Mouse (Mus musculus) frontal cortex, postnatal 36 days (tissue): Measurements from ENCODE around the gene Atp6v0a1.

Experiments used
- DNase-seq, 2 experiments: peaks; one replicate each; pipeline ENCODE4 v3.0.0; 2022; ENCODE audit warnings: low spot score in 2 of 2

The Atp6v0a1 gene

DNA sequence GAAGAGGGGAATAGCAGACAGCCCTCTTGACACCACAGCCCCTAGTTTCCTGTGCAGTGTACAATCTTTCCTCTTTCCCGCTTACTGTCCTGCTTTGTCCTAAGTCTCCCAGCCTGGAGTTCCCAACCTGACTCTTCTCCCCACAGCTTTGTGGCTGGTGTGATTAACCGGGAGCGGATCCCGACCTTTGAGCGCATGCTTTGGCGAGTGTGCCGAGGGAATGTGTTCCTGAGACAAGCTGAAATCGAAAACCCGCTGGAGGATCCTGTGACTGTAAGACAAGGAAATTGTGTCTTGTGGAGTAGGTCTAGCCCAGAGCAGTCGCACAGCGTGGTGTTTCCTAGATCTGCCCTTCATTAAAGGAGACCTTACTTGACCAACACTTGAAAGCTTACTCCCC, 17.9 kb downstream of the Atp6v0a1 start:
- DNase-seq = no peak

DNA sequence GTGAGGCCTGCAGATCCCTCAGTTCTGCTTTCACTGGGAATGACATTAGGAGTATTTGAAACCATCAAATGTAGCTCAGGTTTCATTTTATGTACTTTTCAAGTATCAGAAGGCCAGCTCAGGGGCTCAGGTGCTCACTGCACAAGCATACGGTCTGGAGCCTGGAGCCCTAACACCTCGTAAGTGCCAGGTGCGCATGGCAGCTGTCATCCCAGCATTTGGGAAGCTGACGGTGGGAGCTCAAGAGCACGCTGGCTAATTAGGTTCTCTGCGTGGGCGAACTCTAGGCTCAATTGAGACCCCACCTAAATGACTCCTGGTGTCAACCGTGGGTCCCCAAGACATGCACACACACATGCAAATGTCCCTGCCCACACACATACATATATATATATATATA, 20.1 kb downstream of the Atp6v0a1 start:
- no peak for DNase-seq

DNA sequence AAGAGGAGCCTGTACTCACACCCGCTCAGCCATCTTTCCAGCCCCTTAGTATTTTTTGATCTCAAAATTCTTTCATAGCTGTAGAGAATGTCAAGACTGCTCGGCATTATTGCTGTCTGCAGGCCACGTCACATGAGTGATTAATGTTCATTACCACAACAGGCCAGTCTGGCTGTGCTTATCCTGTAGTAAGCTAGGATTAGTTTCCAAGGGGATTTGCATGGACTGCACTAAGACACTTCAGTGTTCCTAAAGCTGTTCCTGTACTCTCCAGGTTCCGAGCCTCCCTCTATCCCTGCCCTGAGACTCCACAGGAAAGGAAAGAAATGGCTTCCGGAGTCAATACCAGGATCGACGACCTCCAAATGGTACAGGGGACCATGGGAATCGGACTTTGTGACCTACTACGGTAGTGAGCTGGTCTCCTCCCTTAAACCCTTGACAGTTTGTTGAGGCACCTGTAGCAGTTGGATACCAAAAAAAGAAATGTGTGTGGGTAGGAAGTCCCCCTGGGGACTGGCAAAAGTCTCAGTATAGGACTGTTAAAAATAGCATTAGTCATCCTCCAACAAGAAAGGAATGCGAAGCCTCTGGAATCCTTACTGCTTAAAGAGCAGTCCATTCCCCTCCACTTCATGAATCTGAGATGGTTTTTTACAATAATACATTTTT, 21.0 kb downstream of the Atp6v0a1 start:
- no peak for DNase-seq

DNA sequence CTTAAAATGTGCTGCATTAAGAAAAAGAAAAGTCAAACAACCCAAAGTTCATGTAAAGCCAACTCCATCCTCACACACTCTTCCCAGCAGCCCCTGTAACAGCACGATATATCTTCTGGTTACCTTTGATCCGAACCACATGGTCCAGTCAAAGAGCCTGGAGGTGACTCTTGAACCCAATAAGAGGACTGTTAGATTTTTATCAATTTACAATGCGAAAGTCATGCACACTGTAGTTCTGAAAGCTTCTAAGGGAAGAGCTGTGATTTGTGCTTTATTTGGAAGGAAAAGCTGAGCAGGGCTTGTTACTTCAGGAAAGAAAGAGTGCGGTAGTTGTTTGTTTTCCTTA, 21.5 kb downstream of the Atp6v0a1 start:
- DNase-seq = no peak

DNA sequence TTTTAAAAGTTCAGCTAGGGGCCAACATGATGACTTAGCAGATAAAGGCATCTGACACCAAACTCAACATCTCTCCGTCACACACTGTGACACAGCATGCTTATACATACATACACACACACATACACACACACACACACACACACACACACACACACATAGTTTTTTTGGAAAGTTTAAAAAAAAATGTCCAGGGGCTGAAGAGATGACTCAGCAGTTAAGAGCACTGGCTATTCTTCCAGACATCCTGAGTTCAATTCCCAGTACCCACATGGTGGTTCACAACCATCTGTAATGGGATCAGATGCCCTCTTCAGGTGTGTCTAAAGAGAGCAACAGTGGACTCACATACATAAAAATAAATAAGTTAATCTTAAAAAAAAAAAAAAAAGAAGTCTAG, 22.2 kb downstream of the Atp6v0a1 start:
- no peak for DNase-seq

DNA sequence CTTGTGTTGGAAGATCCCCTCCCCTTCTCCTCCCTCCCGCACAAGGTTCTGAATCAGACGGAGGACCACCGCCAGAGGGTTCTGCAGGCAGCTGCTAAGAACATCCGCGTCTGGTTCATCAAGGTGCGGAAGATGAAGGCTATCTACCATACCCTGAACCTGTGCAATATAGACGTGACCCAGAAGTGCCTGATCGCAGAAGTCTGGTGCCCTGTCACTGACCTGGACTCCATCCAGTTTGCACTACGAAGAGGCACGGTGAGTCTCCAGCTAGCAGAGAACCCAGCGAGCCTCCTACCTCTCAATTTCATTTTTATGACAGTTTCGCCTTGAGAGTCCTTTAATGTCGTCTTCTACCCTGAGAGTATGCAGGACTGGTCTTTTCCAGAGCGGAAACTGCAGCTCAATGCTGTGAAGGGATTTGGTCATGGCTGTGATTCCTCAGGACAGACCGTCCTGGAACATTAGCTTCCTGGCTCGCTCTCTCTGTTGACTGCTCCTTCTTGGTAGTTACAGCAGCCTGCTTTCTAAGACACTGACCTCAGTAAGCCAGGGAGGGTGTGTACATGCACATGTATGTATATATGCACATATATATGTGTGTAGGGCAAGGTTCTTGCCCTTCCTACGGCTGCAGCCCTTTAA, 24.7 kb downstream of the Atp6v0a1 start:
- no peak for DNase-seq

DNA sequence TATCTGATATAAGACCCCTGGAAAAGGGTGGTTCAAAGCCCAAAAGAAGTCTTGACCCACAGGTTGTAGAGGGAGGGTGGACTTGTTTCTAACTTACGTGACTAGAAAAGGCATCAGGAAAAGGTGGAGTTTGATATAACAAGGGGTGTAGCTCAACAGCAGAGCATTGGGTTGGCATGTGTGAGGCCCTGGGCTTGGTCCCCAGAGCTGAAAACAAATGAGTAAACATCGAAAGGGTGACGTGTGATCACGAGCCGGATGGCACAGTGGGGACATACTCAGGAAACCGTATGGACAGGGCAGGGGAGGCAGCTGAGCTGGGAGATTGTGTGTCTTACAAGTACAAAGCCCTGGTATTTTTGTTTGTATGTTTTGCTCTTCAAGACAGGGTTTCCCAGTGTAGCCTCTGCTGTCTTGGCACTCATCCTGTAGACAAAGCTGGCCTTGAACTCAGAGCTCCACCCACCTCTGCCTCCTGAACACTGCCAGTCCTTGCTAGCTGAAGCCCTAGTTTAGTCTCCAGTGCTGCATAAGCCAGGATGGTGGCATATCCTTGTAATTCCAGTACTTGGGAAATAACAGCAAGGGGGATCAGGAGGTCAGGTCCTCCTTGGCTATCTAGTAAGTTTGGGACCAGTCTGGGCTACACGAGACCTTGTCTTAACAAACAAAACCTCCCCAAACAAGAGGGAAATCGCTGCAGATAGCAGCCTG, 25.5 kb downstream of the Atp6v0a1 start:
- DNase-seq = no peak

DNA sequence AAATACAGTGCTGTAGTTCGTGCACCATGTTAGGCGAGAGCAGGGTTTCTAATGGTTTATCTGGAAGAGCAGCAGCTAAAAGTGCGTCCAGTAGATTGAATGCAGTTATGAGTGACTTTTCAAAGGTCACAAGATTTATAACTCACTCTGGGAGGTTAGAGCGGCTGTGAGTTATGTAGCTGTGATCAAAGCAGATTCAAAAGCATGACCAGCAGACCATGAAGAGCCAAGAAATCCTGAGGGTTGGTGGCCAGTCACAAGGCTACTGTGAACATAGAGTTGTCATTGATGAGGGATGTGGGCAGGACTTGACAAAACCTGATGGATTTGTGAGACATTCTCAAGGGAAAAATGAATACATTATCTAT, 26.1 kb downstream of the Atp6v0a1 start:
- DNase-seq = no peak

DNA sequence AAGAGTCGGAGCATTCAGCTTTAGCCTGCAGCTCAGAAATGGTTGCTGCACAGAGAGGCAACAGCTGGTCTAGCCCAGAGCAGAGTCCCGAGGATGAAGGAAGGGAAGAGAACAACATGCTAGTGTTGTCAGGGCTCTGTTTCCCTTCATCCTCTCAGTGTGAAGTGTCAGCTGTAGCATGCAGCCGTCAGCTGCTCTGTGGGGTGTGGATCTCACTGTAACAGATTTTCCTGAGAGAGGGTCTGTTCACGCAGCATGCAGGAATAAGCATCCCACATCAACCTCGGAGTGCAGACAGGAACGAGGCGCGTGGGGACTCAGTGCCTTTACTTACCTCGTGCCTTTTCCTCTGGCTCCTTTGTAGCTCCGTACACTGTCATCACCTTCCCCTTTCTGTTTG, 28.5 kb downstream of the Atp6v0a1 start:
- DNase-seq = no peak

DNA sequence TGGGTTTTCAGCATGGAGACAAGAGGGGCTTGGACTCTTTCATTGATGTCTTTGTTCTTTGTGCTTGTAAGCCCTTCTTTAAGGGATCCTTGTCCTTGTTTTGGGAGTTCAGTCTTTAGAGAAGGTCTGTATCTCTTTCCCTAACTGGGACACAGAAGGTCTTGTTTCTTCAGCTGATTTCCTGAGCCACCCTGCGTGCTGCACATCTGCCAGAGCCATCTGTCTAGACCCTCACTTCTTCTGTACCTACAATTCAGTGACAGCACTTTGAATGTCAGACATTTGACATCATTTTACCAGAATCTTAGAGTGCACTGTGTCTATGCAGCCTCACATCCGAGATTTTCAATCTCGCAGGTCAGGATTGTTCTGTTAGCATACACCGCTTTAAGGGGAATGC, 36.6 kb downstream of the Atp6v0a1 start:
- no peak for DNase-seq

DNA sequence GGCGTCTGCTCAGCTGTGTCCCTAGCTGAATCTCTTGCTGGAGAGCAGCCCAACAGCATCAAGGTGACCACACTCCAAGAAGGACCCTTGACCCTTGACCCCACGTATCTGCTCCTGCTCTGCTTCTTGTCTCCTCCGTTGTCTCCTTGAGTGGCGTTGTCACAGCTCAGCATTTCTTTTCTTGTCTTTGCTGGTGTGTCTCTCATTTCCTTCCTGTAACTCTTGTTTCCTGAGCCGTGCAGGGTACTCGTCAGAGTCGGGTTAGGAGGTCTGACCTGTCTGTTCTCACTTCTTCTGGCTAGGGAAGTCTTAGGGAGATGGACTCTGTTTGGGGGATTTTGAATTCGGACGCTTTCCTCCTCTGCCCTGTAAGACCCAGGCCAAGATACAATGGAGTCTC, 37.2 kb downstream of the Atp6v0a1 start:
- no peak for DNase-seq

DNA sequence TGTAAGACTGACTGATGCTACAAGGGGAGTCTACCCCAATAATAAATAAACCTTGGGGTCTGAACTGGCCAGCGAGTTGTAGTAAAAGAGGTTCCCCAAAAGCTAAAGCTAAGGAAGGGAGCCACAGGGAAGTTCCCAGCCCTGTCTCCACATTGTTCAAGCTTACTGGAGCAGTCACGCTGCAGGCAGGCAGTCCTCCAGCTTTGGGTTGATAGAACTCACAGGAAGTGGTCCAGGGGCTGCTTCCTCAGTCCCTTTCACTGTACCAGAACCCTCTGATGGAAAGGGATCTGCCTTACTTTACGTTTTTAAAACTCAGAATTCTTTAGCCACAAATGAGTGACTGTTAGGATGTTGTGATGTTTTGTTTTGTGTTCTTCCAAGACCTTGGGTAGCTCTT, 38.2 kb downstream of the Atp6v0a1 start:
- no peak for DNase-seq

DNA sequence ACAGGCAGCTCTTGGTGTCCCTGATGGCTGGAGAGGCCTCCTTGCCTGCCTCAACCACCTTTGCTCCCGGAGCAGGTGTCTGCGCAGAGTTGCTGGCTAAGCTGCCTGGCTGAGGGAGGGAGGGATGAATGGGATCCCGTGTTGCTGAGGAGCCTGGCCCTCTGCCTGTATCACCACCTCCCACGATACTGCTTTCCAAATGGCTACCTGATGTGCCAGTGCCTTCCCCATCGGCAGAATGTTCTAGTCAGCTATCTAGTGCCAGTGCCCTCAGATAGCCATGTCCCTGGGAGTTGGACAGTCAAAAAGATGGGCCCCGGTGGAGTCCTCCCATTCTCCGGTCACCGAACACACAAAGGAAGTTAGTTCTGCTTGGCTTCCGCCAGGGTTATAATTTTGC, 41.1 kb downstream of the Atp6v0a1 start:
- DNase-seq = no peak

DNA sequence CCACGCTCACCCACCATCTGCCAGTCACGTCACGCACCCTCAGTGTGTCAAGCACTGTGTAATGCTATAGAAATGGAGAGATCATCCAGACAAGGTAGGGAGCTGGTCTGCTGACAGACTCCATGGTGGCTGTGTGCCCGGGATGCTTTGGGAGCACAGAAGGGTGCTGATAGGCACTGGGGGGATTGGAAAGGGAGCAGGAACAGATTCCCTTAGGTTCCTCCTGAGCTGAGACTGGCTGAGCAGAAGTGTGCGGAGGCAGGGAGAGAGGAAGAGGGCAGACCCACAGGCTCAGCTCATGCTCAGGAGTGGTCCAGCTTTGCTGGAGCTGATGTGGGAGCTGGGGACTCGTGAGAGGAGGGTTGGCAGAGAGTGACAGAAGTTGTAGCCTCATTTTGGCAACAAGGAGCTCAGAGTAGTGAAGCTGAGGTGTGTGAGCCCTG, 41.8 kb downstream of the Atp6v0a1 start:
- peak in 1 of 2 experiments; percentile 55 for DNase-seq

DNA sequence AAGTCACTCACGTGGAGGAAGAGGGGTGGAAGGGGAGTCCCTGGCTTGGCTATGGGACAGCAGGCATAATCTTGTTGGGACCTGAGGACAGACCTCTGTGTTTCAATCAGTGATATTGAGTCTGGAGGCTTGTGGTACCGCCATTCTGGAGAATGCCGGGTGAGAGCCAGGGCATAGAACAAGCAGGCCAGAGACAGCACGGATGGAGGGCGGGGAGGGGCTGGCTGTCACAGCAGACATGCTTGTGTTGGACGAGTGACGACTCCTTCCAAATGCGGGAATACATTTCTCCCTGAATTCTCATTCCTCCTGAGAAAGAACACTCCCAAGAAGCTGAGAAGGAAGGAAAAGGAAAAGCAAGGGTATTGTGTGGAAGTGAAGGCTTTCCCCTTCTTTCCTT, 42.4 kb downstream of the Atp6v0a1 start:
- DNase-seq = no peak

DNA sequence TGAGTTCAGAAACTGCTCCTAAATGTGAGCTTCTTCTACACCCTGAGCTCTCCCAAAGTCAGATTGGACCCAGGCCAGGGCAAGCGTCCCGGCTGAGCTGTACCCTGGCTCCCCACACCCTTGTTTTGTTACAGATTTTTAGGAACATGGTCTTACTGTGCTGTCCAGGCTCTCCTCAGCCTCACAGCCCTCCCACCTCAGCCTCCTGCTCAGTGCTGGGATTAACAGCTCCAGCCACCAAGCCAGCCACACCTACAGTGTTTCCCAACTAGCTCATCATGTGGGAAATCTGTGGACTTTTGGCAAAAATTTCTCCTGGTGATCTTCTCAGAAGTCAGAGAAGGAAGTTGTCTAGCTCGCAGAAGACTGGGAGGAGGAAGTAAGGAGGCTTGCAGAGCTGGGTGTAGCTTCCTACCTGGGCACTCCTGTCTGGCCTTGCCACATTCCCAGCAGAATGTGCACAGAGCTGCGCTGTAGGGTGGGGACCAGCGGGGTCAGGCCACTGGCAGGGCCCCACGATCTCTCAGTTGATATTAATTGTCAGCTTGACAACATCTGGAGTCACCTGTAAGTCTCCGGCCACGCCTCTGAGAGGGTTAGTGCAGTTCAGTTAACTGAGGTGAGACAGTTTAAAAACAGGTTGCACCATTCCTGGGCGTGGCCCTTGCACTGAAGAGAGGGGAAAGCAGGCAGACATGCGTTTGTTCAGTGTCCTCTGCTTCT, 43.7 kb downstream of the Atp6v0a1 start:
- no peak for DNase-seq

DNA sequence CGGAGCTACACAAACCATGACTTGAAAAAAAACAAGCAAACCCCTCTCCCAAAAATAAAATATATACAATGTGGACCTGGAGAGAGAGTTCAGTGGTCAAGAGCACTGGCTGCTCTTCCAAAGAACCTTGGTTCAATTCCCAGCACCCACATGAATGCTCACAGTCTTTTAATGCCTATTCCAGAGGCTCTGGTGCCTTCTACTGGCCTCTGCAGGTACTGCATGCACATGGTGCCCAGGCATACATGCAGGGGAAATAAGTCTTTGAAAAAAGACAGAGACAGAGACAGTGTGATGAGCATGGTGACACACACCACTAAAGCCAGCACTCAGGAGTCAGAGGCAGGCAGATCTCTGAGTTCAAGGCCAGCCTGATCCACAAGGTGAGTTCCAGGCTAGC, 44.7 kb downstream of the Atp6v0a1 start:
- no peak for DNase-seq

DNA sequence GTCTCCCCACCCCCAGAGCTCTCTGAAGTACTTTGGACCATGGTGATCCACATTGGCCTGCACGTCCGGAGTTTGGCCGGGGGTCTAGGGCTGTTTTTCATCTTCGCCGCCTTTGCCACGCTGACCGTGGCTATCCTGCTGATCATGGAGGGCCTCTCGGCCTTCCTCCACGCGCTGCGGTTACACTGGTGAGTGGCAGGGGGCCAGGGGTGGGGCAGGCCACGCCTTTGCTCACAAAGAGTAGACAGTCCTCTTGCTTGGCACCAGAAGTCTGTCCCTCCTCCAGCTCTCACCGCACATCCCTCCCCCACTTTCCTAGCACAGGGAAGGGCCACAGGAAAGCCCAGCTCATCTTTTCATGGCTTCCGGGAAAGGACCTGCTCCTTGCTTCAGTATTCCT, 46.2 kb downstream of the Atp6v0a1 start:
- DNase-seq = no peak

DNA sequence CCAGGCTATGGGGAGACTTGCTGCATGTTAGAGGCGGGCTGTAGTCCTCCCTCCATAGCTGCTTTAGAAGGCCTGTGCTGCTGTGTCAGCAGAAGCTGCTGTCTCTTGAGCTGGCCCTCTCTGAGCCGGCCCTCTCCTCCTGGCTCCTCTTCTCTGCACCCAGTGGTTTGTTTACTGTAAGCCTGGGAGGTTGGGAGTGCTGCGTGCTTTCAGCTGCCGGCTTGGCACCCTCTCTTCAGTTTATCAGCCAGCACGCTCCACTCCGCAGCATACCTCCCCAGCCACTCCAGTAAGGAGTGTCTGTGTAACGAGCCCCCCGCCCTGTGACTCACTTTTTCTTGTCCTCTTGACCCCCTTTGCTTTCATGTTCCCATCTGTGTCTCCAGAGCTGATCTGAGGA, 47.6 kb downstream of the Atp6v0a1 start:
- no peak for DNase-seq

DNA sequence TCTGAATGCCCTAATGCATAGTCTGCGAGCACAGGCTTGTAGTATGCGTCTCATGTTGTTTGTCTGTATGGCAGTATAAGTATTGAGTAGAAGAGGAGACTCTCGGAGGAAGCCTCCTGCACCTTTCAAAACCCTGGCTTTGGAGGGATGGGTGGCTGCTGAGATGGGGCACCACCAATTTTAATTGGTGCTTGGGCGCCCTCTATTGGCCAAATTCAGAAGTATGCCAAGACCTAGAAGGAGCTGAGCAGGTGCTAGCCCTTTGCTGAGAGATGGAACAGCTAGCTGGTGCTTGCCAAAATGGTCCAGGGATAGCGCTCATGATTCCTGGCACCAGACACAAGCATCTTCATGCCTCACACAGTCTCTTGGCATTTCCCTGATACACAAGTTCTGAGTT, 48.6 kb downstream of the Atp6v0a1 start:
- DNase-seq = peak; percentile 83 to 85

DNA sequence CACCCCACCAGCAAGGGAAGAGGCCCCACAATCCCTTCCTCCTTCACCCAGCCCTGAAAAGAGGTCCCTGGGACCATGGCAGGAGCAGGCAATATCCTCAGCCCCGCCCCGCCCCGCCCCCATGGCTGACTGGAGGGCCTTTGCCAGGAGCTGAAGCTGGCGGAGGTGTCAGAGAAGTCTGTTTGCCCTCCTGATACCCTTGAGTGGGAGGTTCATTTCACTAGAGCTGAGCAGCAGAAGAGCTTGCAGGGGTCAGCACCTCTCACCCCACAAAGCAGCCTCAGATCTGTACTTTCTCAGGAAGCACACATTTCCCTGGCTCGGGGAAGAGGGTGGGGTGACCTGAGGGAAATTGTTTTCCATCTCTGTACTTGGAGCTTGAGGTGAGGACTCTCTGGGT, 49.5 kb downstream of the Atp6v0a1 start:
- no peak for DNase-seq

DNA sequence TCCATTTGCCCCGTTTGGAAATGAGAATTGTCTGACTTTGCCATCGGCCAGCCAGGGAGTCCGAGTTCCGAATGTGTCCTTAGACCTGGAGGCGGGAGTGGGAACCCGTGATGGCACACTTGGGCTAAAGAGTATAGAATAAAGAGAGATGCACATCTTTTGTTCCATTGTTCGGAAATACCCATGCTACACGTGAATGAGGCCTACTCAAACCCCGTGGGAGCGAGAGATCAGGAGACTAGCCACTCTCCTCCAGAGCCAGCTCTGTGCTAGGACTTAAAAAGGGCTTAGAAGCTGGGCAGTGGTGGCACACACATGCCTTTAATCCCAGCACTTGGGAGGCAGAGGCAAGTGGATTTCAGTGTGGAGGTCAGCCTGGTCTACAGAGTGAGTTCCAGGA, 50.2 kb downstream of the Atp6v0a1 start:
- DNase-seq = no peak

DNA sequence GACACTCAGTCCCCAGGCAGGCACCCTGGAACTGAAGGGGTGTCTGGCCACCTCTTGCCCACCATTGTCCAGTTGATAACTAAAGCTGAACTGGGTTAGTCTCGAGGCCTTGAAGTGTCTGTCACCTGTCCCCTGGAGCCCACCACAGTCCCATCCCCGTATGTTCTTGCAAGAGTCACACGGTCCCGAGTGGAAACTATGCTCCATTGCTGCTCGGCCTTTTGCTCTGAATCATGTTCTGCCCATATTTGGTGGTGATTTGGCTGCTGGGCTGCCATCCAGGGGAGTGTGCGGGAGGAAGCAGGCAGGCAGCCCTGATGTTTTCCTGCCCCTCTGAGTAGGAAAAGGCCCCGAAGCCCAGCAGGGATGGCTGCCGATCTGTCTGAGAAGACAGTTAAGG, 50.9 kb downstream of the Atp6v0a1 start:
- peak; percentile 58 to 59 for DNase-seq
